Mouse (Mus musculus) heart, embryonic 13.5 days (tissue): Measurements from ENCODE around the gene Dvl2. TPM values are rescaled to one million over a fixed set of nuclear protein-coding genes. Genes with fewer than 3 reads are reported as not detected.

Experiments used
- ATAC-seq: fragments of 200-750 bp; cut with Nextera tagmentation; 2 replicates; pipeline ENCODE4 v1.8.0; 2017; ENCODE audit warnings: moderate TSS enrichment; ENCODE audit not compliant: insufficient number of reproducible peaks, low FRiP score, low TSS enrichment; ENCODE audit errors: extremely low read depth
- H3K27ac ChIP-seq: fragments of 300-500 bp; sonication (generic); replicated peaks from 2 replicates; pipeline ENCODE4 v1.5.1; 2015; ENCODE audit warnings: moderate library complexity, mild to moderate bottlenecking, inconsistent platforms
- H3K27me3 ChIP-seq: fragments of 300-500 bp; sonication (generic); replicated peaks from 2 replicates; pipeline ENCODE4 v1.6.1; 2015; ENCODE audit warnings: mild to moderate bottlenecking, inconsistent platforms
- H3K36me3 ChIP-seq: fragments of 300-500 bp; sonication (generic); 2 replicates; pipeline ENCODE4 v1.6.1; 2015; ENCODE audit warnings: mild to moderate bottlenecking, inconsistent platforms
- H3K4me1 ChIP-seq: fragments of 300-500 bp; sonication (generic); 2 replicates; pipeline ENCODE4 v1.6.1; 2015; ENCODE audit warnings: inconsistent platforms
- H3K4me2 ChIP-seq: fragments of 300-500 bp; sonication (generic); 2 replicates; pipeline ENCODE4 v1.6.1; 2015; ENCODE audit warnings: inconsistent platforms, mild to moderate bottlenecking, moderate library complexity
- H3K4me3 ChIP-seq: fragments of 300-500 bp; sonication (generic); 2 replicates; pipeline ENCODE4 v1.5.1; 2015; ENCODE audit warnings: moderate library complexity, mild to moderate bottlenecking, inconsistent platforms
- H3K9ac ChIP-seq: fragments of 300-500 bp; sonication (generic); 2 replicates; pipeline ENCODE4 v1.6.1; 2015; ENCODE audit warnings: inconsistent platforms, mild to moderate bottlenecking, moderate library complexity
- H3K9me3 ChIP-seq: fragments of 300-500 bp; sonication (generic); 2 replicates; pipeline ENCODE4 v1.6.1; 2016; ENCODE audit warnings: inconsistent platforms
- WGBS: fragments of 180-500 bp; shearing (Covaris S2); methylation state at CpG from one replicate; pipeline ENCODE4 v1.1.7; 2015; ENCODE audit warnings: mixed read lengths; 5-methylcytosine and 5-hydroxymethylcytosine counted together
- polyA plus RNA-seq: library from polyadenylated mRNA; unstranded; fragments of >200 nt; fragmentation: Nextera tagmentation; extraction: Ambion mirVana; gene quantifications from 2 replicates; pipeline ENCODE4 v1.2.1, GENCODE M21; 2015

Dvl2 gene
- polyA plus RNA-seq, 1 experiment from 2014 or later, result 20.7 TPM

DNA sequence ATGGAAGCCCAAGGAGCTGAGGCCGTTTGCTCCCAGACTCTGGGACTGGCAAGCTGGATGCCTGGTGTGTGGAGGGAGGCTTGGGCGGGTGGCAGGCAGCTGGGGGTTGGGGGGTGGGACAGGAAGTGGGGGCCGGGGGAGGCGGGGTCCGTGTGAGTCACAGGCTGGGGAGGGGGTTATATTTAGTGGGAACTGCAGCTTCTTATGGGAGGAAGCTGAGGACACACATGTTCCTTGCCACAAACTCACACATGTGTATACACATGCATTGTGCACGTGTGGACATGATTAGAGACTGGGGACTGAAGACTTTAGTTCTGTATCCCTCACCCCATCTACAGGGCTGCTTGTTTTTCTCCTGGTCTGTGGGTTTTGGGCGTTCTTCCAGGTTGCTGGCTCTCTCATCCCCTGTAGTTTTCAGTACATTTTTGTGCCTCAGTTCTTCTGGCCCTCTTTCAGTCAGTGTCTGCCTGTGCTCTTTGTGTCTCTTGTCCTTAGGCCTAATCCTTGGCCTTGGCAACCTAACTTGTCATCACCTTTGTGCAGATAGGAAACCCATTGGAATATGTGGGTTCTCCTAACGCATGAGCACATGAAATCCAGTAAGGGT lies 19.7 kb downstream of the Dvl2 start:
- Histone ChIP-seq H3K27ac (peak overlapping the region; percentile 87), H3K27me3 (no peaks in the 10 kb centered on the region), H3K36me3 (no peaks in the 10 kb centered on the region), H3K9ac (peak overlapping the region; percentile 90), H3K4me1 (peaks cover 75% of the 10 kb centered on the region), H3K9me3 (no peaks in the 10 kb centered on the region), H3K4me3 (peak overlapping the region; percentile 66), H3K4me2 (peak overlapping the region; percentile 86)
- ATAC-seq, result no peak
- WGBS, result 27% methylated on average over 8 of the region's 8 CpGs

DNA sequence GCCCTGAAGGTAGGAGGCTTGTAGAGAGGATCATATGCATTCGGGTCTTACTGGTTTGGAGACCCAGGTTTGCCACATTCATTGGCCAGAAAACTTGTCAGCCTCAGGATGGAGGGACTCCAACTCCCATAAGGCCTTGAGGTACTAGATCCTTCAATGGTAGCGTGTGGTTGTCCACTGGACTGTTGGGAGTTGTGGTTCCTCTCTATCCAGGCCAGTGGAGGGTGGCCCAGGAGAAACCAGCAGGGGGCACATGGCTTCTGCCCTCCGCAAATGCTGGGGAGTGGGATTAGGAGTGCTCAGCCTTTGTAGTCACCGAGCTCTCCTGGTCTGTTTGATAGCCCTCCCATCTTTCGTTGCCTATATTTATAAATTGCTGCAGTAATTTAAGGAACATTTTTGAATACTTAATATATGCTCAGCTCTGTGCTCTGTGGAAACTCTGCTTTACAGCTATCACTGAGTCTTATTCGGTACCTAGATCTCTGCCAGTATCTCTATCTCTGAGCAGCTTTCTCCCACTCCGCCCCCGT lies 20.4 kb downstream of the Dvl2 start:
- peaks cover 76% of the 10 kb centered on the region for H3K4me1 ChIP-seq

GRCm38 (mm10) chr11:70021264-70022132 lies 21.1 kb downstream of the Dvl2 start:
- Histone ChIP-seq H3K9me3 (no peaks in the 10 kb centered on the region), H3K36me3 (no peaks in the 10 kb centered on the region), H3K27me3 (no peaks in the 10 kb centered on the region), H3K27ac (peak overlapping the region; percentile 87), H3K9ac (peak overlapping the region; percentile 61), H3K4me3 (peak overlapping the region; percentile 66), H3K4me1 (peaks cover 81% of the 10 kb centered on the region), H3K4me2 (peak overlapping the region; percentile 86)
- ATAC-seq, result peak; percentile 74
- 3% methylated on average over 39 of the region's 40 CpGs for WGBS

More for the DNA sequence above, 20.4 kb downstream of the Dvl2 start:
- WGBS, result under 1% methylated on average over 8 of the region's 8 CpGs
- Histone ChIP-seq H3K27me3 (no peaks in the 10 kb centered on the region), H3K36me3 (no peaks in the 10 kb centered on the region), H3K4me2 (peak overlapping the region; percentile 86), H3K27ac (peak overlapping the region; percentile 87), H3K9ac (peak overlapping the region; percentile 90), H3K9me3 (no peaks in the 10 kb centered on the region), H3K4me3 (peak overlapping the region; percentile 66)
- peak; percentile 64 for ATAC-seq

- ATAC-seq, result no peak
- Histone ChIP-seq H3K4me2 (peak overlapping the region; percentile 73), H3K27me3 (peaks cover 7% of the 10 kb centered on the region; the same call in 1 of the 2 replicates), H3K9ac (peak overlapping the region; percentile 78), H3K4me1 (peaks cover 86% of the 10 kb centered on the region), H3K4me3 (peak overlapping the region; percentile 49), H3K27ac (no peak overlapping the region), H3K9me3 (no peaks in the 10 kb centered on the region), H3K36me3 (no peaks in the 10 kb centered on the region)
- WGBS, result 6% methylated on average over 19 of the region's 29 CpGs
Observed at GRCm38 (mm10) chr11:70023481-70024150, 23.2 kb downstream of the Dvl2 start.

DNA sequence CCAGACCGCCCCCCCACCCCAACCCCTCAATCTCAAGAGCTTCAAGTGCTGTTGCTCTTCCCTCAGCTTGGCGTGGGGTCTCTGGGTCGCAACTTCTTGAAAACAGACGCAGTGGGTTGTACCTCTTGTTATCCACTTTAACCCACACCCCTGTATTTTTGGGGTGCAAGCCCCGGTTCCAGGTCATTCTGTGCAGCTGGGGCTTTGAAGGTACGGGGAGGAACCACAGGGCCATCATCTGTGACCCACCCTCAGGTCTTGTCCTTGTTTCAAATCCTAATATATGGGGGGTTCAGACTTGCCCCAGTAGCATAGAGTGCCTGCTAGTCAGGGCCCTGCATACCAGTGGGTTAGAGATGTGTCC lies 23.7 kb downstream of the Dvl2 start:
- H3K27me3 ChIP-seq, result peaks cover 7% of the 10 kb centered on the region; the same call in 1 of the 2 replicates
- H3K36me3 ChIP-seq, result no peaks in the 10 kb centered on the region
- H3K4me2 ChIP-seq, result peak overlapping the region; percentile 73
- H3K27ac ChIP-seq, result no peak overlapping the region
- peaks cover 86% of the 10 kb centered on the region for H3K4me1 ChIP-seq
- 14% methylated on average over 6 of the region's 6 CpGs for WGBS
- H3K9ac ChIP-seq, result peak overlapping the region; percentile 78
- H3K9me3 ChIP-seq, result no peaks in the 10 kb centered on the region
- no peak for ATAC-seq
- H3K4me3 ChIP-seq, result peak overlapping the region; percentile 49

GRCm38 (mm10) chr11:70026689-70027088 lies 26.3 kb downstream of the Dvl2 start:
- peak; percentile 43; the same call in 1 of the 2 replicates for ATAC-seq
- no peaks in the 10 kb centered on the region for H3K9me3 ChIP-seq
- peak overlapping the region; percentile 28 for H3K27ac ChIP-seq
- peak overlapping the region; percentile 65 for H3K4me2 ChIP-seq
- H3K36me3 ChIP-seq, result peaks cover 11% of the 10 kb centered on the region
- peaks cover 7% of the 10 kb centered on the region; the same call in 1 of the 2 replicates for H3K27me3 ChIP-seq
- peak overlapping the region; percentile 37 for H3K4me3 ChIP-seq
- peaks cover 74% of the 10 kb centered on the region for H3K4me1 ChIP-seq
- peak overlapping the region; percentile 42 for H3K9ac ChIP-seq
- 3% methylated on average over 19 of the region's 19 CpGs for WGBS

DNA sequence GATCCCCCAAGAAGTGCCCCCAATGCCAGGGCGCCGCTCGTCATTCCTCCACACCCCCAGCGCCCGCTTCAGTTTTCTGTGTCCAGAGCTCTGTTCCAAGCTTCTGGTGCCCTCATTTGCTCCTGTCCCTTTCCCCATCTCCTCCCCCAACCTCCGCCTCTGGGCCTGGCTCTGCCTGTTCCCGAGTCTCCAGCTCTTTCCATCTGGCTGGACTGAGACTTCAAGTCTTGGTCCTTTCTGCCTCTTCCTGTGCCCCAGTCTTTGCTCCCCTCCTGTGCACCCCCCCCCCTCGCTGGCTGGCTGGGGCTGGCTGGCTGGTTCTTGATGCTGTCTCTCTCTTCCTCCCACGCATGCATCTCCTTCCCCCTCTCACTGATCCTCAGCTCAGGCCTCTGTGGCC lies 27.0 kb downstream of the Dvl2 start:
- Histone ChIP-seq H3K4me3 (peak overlapping the region; percentile 37), H3K4me1 (peaks cover 68% of the 10 kb centered on the region), H3K9me3 (no peaks in the 10 kb centered on the region), H3K36me3 (peaks cover 18% of the 10 kb centered on the region), H3K27ac (peak overlapping the region; percentile 10), H3K27me3 (peaks cover 7% of the 10 kb centered on the region; the same call in 1 of the 2 replicates), H3K9ac (peak overlapping the region; percentile 42), H3K4me2 (peak overlapping the region; percentile 65)
- ATAC-seq, result no peak
- WGBS, result 42% methylated on average over 9 of the region's 9 CpGs

- no peak for ATAC-seq
- peak overlapping the region; percentile 65 for H3K4me2 ChIP-seq
- no peaks in the 10 kb centered on the region for H3K9me3 ChIP-seq
- peaks cover 59% of the 10 kb centered on the region for H3K4me1 ChIP-seq
- H3K9ac ChIP-seq, result peak overlapping the region; percentile 66
- peak overlapping the region; percentile 69 for H3K27ac ChIP-seq
- peaks cover 7% of the 10 kb centered on the region; the same call in 1 of the 2 replicates for H3K27me3 ChIP-seq
- peaks cover 28% of the 10 kb centered on the region for H3K36me3 ChIP-seq
- H3K4me3 ChIP-seq, result peak overlapping the region; percentile 31
- 28% methylated on average over 12 of the region's 12 CpGs for WGBS
Observed at GRCm38 (mm10) chr11:70028401-70029129, 28.2 kb downstream of the Dvl2 start.

DNA sequence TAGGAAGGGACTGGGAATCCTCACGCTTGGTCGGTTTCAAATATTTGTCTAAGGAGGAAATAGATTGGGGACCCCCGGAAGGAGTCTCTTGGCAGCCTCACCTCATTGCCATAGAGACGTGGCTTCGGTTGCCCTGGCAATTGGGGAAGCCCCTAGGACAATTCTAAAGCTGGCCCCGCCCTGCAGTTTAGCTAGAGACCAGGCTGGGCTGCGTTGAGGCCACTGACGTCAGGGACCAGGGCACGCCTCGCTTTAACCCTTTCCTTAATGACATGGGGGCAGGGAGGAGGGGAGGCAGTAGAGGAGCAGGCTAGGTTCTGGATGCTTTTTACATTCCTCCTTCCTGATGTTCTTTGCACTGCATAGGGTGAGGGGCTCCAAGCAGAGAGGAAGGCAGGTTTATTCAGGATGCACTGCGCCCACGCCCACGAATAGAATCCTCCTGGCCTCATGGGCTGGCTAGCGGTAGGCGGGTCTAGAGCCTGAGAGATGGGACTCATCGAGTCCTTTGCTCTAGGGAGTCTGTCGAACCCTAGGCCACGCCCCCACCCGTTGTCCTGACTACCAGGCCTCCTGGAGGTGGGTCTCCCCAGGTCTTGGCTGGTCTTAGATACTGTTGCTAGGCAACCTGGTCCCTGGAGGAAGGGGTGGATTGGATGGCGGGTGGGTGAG lies 28.9 kb downstream of the Dvl2 start:
- peak; percentile 69 for ATAC-seq
- H3K9ac ChIP-seq, result peak overlapping the region; percentile 66; the same call in 1 of the 2 replicates
- peaks cover 7% of the 10 kb centered on the region; the same call in 1 of the 2 replicates for H3K27me3 ChIP-seq
- under 1% methylated on average over 20 of the region's 20 CpGs for WGBS
- H3K36me3 ChIP-seq, result peaks cover 31% of the 10 kb centered on the region
- H3K27ac ChIP-seq, result peak overlapping the region; percentile 69
- H3K4me1 ChIP-seq, result peaks cover 53% of the 10 kb centered on the region
- no peaks in the 10 kb centered on the region for H3K9me3 ChIP-seq
- H3K4me3 ChIP-seq, result peak overlapping the region; percentile 31
- H3K4me2 ChIP-seq, result peak overlapping the region; percentile 65
